Mouse (Mus musculus) intestine, embryonic 16.5 days (tissue): ENCODE results near the gene Btbd8. TPM values are rescaled to one million over a fixed set of nuclear protein-coding genes. Genes with fewer than 3 reads are reported as not detected.
A peak's percentile ranks its signal among the peaks of the same experiment; 100 is the strongest.

Experiments
- ATAC-seq: fragments of 200-750 bp; cut with Nextera tagmentation; 2 replicates; pipeline ENCODE4 v1.8.0; 2017; ENCODE audit warnings: moderate TSS enrichment, moderate library complexity
- H3K27ac ChIP-seq: fragments of 300-500 bp; sonication (generic); 2 replicates; pipeline ENCODE4 v1.5.1; 2014; ENCODE audit warnings: mild to moderate bottlenecking, low read length
- H3K27me3 ChIP-seq: fragments of 300-500 bp; sonication (generic); replicated peaks from 2 replicates; pipeline ENCODE4 v1.6.1; 2014; ENCODE audit warnings: low read length, control low read depth, mixed read lengths; ENCODE audit not compliant: control insufficient read depth, insufficient read depth
- H3K36me3 ChIP-seq: fragments of 300-500 bp; sonication (generic); 2 replicates; pipeline ENCODE4 v1.6.1; 2014; ENCODE audit warnings: low read length, control low read depth; ENCODE audit not compliant: control insufficient read depth, insufficient read depth
- H3K4me1 ChIP-seq: fragments of 300-500 bp; sonication (generic); 2 replicates; pipeline ENCODE4 v1.6.1; 2014; ENCODE audit warnings: low read length, control low read depth, mixed read lengths; ENCODE audit not compliant: control insufficient read depth, insufficient read depth
- H3K4me2 ChIP-seq: fragments of 300-500 bp; sonication (generic); 2 replicates; pipeline ENCODE4 v1.6.1; 2014; ENCODE audit warnings: low read depth, low read length, control low read depth
- H3K4me3 ChIP-seq: fragments of 300-500 bp; sonication (generic); 2 replicates; pipeline ENCODE4 v1.5.1; 2014; ENCODE audit warnings: mild to moderate bottlenecking, low read length
- H3K9ac ChIP-seq: fragments of 300-500 bp; sonication (generic); 2 replicates; pipeline ENCODE4 v1.6.1; 2014; ENCODE audit warnings: low read depth, low read length
- H3K9me3 ChIP-seq: fragments of 300-500 bp; sonication (generic); 2 replicates; pipeline ENCODE4 v1.6.1; 2016; ENCODE audit warnings: low read length, control low read depth; ENCODE audit not compliant: control insufficient read depth
- WGBS: fragments of 180-500 bp; shearing (Covaris S2); extraction: QIAGEN DNeasy Blood & Tissue Kit; methylation state at CpG from one replicate; pipeline ENCODE4 v1.1.7; 2014; 5-methylcytosine and 5-hydroxymethylcytosine counted together
- polyA plus RNA-seq: library from polyadenylated mRNA; unstranded; fragments of >200 nt; fragmentation: Nextera tagmentation; extraction: Ambion mirVana; gene quantifications from 2 replicates; pipeline ENCODE4 v1.2.1, GENCODE M21; 2015

Btbd8 gene
- polyA plus RNA-seq, 1 experiment from 2014 or later, result 2.7 TPM

DNA sequence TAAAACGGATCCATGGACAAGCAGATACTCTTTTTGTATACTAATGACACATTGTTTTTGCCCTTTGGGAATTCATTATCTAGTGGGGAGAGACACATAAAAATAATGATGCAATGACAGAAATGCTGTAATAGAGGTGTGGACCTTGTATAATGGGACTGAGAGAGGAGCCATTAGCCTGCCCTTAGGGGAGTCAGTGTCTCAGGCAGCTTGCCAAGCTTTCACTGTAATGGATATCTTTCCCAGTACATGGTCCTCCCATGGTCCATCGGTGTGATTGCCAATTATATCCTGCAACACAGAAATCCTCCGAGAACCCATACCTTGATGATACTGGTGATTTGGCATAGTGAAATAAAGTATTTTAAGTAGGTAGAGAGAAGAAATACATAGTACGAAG is 6.5 kb downstream of the Btbd8 start:
- 91% methylated on average over 4 of the region's 4 CpGs for WGBS
- Histone ChIP-seq H3K27ac (no peak overlapping the region), H3K27me3 (no peaks in the 10 kb centered on the region), H3K4me2 (no peak overlapping the region), H3K4me3 (no peak overlapping the region), H3K4me1 (no peaks in the 10 kb centered on the region), H3K9ac (no peak overlapping the region), H3K9me3 (no peaks in the 10 kb centered on the region), H3K36me3 (no peaks in the 10 kb centered on the region)
- ATAC-seq, result no peak

DNA sequence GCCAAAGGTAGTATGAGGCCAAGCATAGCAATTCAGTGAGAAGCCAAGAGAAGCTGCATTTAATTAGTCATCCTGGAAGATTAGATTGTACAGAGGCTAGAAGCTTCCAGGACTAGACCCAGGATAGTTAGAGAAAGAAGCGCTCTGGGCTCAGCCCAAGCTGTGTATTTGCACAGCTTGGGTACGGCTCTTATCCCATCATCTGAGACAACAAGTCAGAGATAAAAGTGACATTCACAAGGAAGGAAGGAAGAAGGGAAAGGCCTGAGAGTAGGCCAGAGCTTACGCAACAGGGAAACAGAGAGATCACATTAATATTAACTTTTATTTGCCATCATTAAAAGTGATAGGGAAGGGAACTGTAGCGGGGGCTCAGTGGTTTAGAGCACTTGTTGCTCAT is 10.2 kb downstream of the Btbd8 start:
- Histone ChIP-seq H3K36me3 (no peaks in the 10 kb centered on the region), H3K4me3 (no peak overlapping the region), H3K9ac (no peak overlapping the region), H3K4me2 (no peak overlapping the region), H3K27ac (no peak overlapping the region), H3K9me3 (no peaks in the 10 kb centered on the region), H3K27me3 (no peaks in the 10 kb centered on the region), H3K4me1 (no peaks in the 10 kb centered on the region)
- WGBS, result 59% methylated on average over 4 of the region's 4 CpGs
- peak; percentile 81 for ATAC-seq

DNA sequence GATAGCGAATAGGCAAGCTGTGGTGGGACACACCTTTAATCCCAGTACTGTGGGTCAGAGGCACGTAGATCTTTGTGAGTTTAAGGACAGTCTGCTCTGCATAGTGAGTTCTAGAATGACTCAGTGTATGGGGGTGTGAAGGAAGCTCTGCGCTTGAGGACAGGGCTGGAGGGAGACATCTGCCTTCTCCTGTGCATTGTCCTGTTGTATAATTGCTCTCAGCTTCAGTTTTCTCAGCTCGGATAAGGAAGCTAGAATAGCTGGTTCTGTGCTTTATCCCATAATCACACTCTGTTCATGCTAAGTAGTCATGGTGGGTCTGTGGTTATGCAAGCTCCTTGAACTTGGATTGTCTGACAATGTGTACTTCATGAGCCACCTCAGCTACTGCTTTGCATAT is 11.0 kb downstream of the Btbd8 start:
- no peaks in the 10 kb centered on the region for H3K4me1 ChIP-seq
- no peaks in the 10 kb centered on the region for H3K27me3 ChIP-seq
- H3K9ac ChIP-seq, result no peak overlapping the region
- 88% methylated on average over 4 of the region's 4 CpGs for WGBS
- no peak overlapping the region for H3K27ac ChIP-seq
- H3K4me2 ChIP-seq, result no peak overlapping the region
- no peak overlapping the region for H3K4me3 ChIP-seq
- no peak for ATAC-seq
- H3K9me3 ChIP-seq, result no peaks in the 10 kb centered on the region
- no peaks in the 10 kb centered on the region for H3K36me3 ChIP-seq

DNA sequence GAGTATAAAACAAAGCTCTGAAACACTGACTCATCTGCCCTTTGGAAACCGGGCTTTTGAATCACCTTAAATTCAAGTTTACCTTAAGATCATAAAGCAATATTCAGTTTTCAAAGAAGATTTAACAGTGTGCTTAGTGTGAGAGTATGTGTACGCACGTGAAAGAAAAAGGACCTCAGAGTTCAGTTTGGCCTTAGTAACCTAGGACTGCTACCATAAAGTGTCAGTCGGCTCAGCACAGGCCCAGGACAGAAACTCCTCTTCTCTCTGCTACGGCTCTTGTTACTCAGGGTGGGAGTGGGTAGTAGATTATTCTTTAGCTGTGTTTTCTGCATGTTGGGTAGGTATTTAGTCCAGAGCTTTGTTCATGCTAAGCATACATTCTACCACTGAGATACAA is 11.8 kb downstream of the Btbd8 start:
- ATAC-seq, result 0 out of 2 replicates have a peak, but pooled peaks have one; percentile 52
- Histone ChIP-seq H3K9ac (no peak overlapping the region), H3K4me3 (no peak overlapping the region), H3K27me3 (no peaks in the 10 kb centered on the region), H3K36me3 (no peaks in the 10 kb centered on the region), H3K9me3 (no peaks in the 10 kb centered on the region), H3K4me1 (no peaks in the 10 kb centered on the region), H3K4me2 (no peak overlapping the region), H3K27ac (no peak overlapping the region)
- 72% methylated on average over 5 of the region's 5 CpGs for WGBS

DNA sequence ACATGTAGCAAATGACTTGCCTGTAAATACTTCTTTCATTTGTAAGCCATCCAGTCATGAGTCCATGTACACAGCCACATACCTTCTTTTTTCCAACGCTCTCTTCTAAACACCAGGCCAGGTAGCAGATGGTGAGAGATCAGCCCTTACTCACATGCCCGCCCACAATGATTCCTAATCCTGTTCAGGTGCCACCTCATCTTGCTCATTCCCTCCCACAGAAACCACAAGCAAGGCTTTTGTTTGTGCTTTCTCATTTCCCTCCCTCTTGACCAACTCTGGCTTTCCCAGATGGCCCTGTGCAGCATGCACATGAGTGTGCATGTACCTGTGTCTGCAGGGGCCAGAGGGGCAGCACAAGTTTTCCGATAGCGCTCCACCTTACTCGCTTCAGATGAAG is 12.5 kb downstream of the Btbd8 start:
- no peak for ATAC-seq
- no peak overlapping the region for H3K9ac ChIP-seq
- H3K27me3 ChIP-seq, result no peaks in the 10 kb centered on the region
- H3K9me3 ChIP-seq, result no peaks in the 10 kb centered on the region
- no peaks in the 10 kb centered on the region for H3K4me1 ChIP-seq
- no peaks in the 10 kb centered on the region for H3K36me3 ChIP-seq
- no peak overlapping the region for H3K4me2 ChIP-seq
- WGBS, result 93% methylated on average over 5 of the region's 5 CpGs
- H3K27ac ChIP-seq, result no peak overlapping the region
- H3K4me3 ChIP-seq, result no peak overlapping the region

DNA sequence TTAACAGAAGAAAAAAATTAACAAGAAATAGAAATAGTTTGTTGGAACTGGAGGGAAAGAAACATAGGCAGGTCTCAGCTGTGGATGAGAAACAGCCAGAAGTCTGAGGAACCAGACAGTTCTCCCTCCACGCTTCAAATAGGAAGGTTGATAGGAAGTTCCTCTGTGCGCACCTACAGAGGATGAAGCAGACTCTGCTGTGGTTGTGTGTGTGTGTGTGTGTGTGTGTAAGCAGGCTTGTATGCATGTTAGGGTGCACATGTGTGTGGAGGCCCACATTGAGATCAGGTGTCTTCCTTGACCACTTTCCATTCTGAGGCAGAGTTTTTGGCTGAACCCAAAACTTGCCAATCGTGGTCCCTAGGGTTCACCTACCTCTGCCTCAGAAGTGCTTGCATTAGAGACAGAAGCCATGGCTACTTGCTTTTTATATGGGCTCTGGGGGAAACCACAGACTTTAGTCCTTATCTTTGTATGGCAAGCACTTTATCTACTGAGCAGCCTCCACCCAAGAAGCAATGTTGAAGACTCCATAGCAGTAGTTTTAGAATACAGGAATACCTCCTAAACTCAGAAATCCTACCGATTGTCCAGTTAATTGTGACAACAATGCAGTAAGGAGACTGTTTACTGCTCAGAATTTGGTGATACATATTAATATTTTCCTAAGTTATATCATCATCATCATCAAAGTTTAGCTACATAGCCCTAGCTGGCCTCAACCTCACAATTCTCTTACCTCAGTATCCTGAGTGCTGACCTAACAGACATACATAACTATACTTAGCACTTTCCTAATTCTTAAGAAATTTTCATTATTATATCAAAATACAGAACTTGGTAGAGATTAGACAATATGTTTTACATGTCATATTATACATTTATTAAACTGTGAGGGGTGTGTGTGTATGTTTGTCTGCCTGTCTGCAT is 24.6 kb downstream of the Btbd8 start:
- H3K36me3 ChIP-seq, result no peaks in the 10 kb centered on the region
- WGBS, result 90% methylated on average over 4 of the region's 4 CpGs
- no peak overlapping the region for H3K4me2 ChIP-seq
- H3K4me3 ChIP-seq, result no peak overlapping the region
- H3K9me3 ChIP-seq, result no peaks in the 10 kb centered on the region
- no peaks in the 10 kb centered on the region for H3K4me1 ChIP-seq
- H3K27ac ChIP-seq, result no peak overlapping the region
- no peak for ATAC-seq
- H3K27me3 ChIP-seq, result no peaks in the 10 kb centered on the region
- no peak overlapping the region for H3K9ac ChIP-seq

DNA sequence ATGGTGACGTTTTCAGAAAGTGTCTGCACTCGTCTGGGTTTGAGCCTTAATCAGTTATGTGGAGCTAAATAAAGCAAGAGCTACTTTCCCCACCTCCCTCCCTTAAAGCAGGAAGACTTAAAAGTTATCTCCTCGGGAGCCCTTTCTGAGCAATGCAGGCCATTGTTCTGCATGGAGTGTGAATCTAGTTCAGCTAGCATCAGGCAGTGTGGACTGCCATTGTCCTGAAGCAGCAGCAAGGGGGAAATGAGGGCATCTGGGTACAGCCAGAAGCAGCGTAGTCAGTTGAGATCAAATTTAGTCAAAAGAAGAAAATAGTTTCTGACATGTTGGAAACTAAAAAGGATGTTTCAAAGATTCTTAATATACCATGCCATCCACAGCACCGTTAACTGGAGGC is 28.7 kb downstream of the Btbd8 start:
- Histone ChIP-seq H3K4me1 (no peaks in the 10 kb centered on the region), H3K4me2 (no peak overlapping the region), H3K27me3 (no peaks in the 10 kb centered on the region), H3K36me3 (no peaks in the 10 kb centered on the region), H3K9me3 (no peaks in the 10 kb centered on the region), H3K4me3 (no peak overlapping the region), H3K9ac (no peak overlapping the region), H3K27ac (no peak overlapping the region)
- 62% methylated on average over 5 of the region's 5 CpGs for WGBS
- ATAC-seq, result no peak

DNA sequence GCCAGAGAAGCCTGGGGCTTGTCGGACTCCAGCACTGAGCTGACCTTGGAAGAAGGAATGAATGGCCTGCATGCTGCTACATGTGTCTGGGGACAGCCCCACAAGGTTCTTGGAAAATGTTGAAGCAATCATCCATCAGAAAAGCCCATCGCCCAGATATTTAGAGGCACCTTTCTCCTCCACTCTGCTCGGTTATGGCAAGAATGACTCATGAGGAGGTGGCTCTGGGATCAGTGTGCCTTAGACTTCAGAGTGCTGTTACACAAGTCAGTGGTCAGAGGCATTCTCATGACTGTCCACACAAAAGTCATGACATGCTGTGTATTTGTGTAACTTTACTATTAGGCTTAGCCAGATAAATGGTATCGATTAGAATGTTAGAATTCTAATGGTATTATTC is 29.3 kb downstream of the Btbd8 start:
- 81% methylated on average over 4 of the region's 4 CpGs for WGBS
- Histone ChIP-seq H3K9me3 (no peaks in the 10 kb centered on the region), H3K4me2 (no peak overlapping the region), H3K27me3 (no peaks in the 10 kb centered on the region), H3K4me3 (no peak overlapping the region), H3K4me1 (no peaks in the 10 kb centered on the region), H3K36me3 (no peaks in the 10 kb centered on the region), H3K27ac (no peak overlapping the region), H3K9ac (no peak overlapping the region)
- ATAC-seq, result no peak

DNA sequence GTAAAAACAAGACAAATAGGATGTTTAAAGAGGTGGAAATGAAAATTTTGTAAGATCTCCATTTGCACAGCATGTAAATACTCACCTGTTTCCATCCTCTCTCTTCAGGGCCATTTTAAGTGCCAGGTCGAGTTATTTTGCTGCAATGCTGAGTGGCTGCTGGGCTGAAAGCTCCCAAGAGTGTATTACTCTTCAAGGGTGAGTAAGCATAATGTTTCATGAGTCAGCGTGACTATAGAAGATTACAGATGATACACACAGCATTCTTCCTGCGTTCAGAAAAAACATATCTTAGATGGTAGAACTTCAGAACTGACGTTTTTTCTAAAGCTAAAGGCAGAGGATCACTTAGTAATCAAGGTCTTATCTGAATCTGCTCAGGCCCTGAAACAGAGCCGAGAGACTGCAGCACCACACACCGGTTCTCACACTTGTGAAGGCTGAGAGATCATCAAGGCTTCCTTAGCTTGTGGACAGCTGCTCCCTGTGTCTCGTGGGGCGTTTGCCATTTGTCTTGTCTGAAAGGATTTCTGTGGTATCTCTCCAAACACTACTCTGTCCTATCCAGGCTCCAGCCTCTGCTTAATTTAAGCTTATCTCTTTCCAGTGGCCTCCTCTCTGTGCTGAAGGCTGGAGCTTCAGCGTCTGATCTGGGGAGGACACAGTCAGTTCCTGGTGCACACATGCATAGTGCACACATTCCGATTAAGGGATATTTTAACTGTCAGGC is 33.0 kb downstream of the Btbd8 start:
- no peaks in the 10 kb centered on the region for H3K9me3 ChIP-seq
- no peaks in the 10 kb centered on the region for H3K4me1 ChIP-seq
- H3K4me2 ChIP-seq, result no peak overlapping the region
- H3K27me3 ChIP-seq, result no peaks in the 10 kb centered on the region
- no peak overlapping the region for H3K27ac ChIP-seq
- WGBS, result 84% methylated on average over 10 of the region's 10 CpGs
- no peak for ATAC-seq
- H3K36me3 ChIP-seq, result no peaks in the 10 kb centered on the region
- H3K4me3 ChIP-seq, result no peak overlapping the region
- no peak overlapping the region for H3K9ac ChIP-seq
